Mouse (Mus musculus): ENCODE data around the gene Gigyf1. TPM values are rescaled to one million over a fixed set of nuclear protein-coding genes. Genes with fewer than 3 reads are reported as not detected.

Gene Gigyf1
- polyA plus RNA-seq, 1 experiment = 15.7 TPM

GRCm38 (mm10) chr5:137514811-137515210, 3.5 kb upstream of the Gigyf1 start:
- WGBS = 81% methylated on average over 3 of the region's 3 CpGs
- Histone ChIP-seq H3K27me3 (ENCODE audit: control insufficient read depth, insufficient read depth, low read length) (no peaks in the 10 kb centered on the region), H3K27ac (ENCODE audit: insufficient read depth, low read depth, low read length) (no peak overlapping the region), H3K4me3 (ENCODE audit: low read depth, low read length) (no peak overlapping the region), H3K4me1 (ENCODE audit: control insufficient read depth, insufficient read depth, insufficient read length, low read length) (peaks cover 4% of the 10 kb centered on the region; the same call in 1 of the 2 replicates), H3K36me3 (ENCODE audit: control insufficient read depth, insufficient read depth, low read length) (peaks cover 7% of the 10 kb centered on the region)
- TF ChIP-seq CTCF (IDR thresholded peaks at IDR 0.05; ENCODE audit: extremely low read depth, insufficient read length, insufficient replicate concordance, low read depth, low read length) (no peak), POLR2A (IDR thresholded peaks at IDR 0.05; ENCODE audit: low read depth, low read length) (no peak)

DNA sequence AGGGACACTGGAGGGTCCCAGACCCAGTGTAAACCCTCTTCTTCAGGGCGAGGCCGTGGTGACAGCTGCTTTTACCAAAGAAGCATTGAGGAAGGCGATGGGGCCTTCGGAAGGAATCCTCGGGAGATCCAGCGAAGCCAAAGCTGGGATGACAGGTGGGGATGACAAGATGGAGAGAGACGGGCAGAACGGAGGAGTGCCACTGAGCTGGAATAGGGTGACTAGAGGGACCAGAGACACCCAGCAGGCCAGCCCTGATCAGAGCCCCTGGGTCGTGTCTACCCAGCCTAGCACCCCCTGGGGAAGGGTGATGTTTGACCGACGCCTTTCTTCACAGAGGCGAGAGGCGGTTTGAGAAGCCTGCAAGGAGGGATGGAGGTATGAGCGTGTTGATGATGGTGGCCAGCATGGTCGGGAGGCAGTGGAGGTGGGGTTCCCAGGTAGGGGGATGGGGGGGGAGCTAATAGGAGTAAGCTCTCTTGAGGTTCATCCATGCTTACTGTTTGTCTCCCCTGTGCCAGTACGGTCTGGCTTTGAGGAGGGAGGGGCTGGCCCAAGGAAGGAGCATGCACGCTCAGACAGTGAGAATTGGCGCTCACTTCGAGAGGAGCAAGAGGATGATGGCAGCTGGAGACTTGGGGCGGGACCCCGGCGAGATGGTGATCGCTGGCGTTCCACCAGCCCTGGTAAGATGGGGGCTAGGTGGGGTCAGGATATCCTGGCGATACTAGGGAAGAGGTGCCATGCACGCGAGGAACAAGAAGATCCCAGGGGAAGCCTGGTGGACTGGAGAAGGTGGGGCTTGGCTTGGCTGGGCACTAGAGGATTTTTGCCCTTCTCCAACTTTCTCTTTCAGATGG, 1.6 kb downstream of the Gigyf1 start:
- 91% methylated on average over 27 of the region's 27 CpGs for WGBS
- H3K36me3 ChIP-seq (ENCODE audit: control insufficient read depth, insufficient read depth, low read length) = peaks cover 47% of the 10 kb centered on the region

GRCm38 (mm10) chr5:137521861-137522260, 3.5 kb downstream of the Gigyf1 start:
- Histone ChIP-seq H3K4me3 (ENCODE audit: low read depth, low read length) (no peak overlapping the region), H3K36me3 (ENCODE audit: control insufficient read depth, insufficient read depth, low read length) (peaks cover 60% of the 10 kb centered on the region), H3K4me1 (ENCODE audit: control insufficient read depth, insufficient read depth, insufficient read length, low read length) (no peaks in the 10 kb centered on the region), H3K27me3 (ENCODE audit: control insufficient read depth, insufficient read depth, low read length) (no peaks in the 10 kb centered on the region), H3K27ac (ENCODE audit: insufficient read depth, low read depth, low read length) (no peak overlapping the region)
- TF ChIP-seq POLR2A (IDR thresholded peaks at IDR 0.05; ENCODE audit: low read depth, low read length) (no peak), CTCF (IDR thresholded peaks at IDR 0.05; ENCODE audit: extremely low read depth, insufficient read length, insufficient replicate concordance, low read depth, low read length) (no peak)
- WGBS = 83% methylated on average over 9 of the region's 9 CpGs

More for the DNA sequence above, 1.6 kb downstream of the Gigyf1 start:
- no peaks in the 10 kb centered on the region for H3K4me1 ChIP-seq (ENCODE audit: control insufficient read depth, insufficient read depth, insufficient read length, low read length)
- TF ChIP-seq POLR2A (IDR thresholded peaks at IDR 0.05; ENCODE audit: low read depth, low read length) (no peak), CTCF (IDR thresholded peaks at IDR 0.05; ENCODE audit: extremely low read depth, insufficient read length, insufficient replicate concordance, low read depth, low read length) (no peak)
- no peak overlapping the region for H3K4me3 ChIP-seq (ENCODE audit: low read depth, low read length)
- no peak overlapping the region for H3K27ac ChIP-seq (ENCODE audit: insufficient read depth, low read depth, low read length)
- H3K27me3 ChIP-seq (ENCODE audit: control insufficient read depth, insufficient read depth, low read length) = no peaks in the 10 kb centered on the region

DNA sequence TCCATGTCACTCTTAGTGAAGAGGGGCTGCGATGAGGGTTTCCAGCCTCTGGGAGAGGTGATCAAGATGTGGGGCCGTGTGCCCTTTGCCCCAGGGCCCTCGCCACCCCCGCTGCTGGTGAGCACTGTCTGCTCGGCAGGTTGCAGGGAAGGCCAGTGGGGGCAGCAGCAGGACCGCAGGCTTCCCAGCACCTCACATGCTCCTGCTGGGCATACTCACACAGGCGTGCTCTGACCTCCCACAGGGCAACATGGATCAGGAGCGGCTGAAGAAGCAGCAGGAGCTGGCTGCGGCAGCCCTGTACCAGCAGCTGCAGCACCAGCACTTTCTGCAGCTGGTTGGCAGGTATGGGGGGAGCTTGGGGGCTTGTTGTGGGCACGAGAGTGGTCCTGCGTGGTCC, 4.4 kb downstream of the Gigyf1 start:
- WGBS = 87% methylated on average over 11 of the region's 11 CpGs

GRCm38 (mm10) chr5:137523396-137524250, 5.3 kb downstream of the Gigyf1 start:
- peaks cover 77% of the 10 kb centered on the region for H3K36me3 ChIP-seq (ENCODE audit: control insufficient read depth, insufficient read depth, low read length)
- H3K27me3 ChIP-seq (ENCODE audit: control insufficient read depth, insufficient read depth, low read length) = no peaks in the 10 kb centered on the region
- H3K4me1 ChIP-seq (ENCODE audit: control insufficient read depth, insufficient read depth, insufficient read length, low read length) = no peaks in the 10 kb centered on the region
- H3K4me3 ChIP-seq (ENCODE audit: low read depth, low read length) = no peak overlapping the region
- TF ChIP-seq POLR2A (IDR thresholded peaks at IDR 0.05; ENCODE audit: low read depth, low read length) (no peak), CTCF (IDR thresholded peaks at IDR 0.05; ENCODE audit: extremely low read depth, insufficient read length, insufficient replicate concordance, low read depth, low read length) (no peak)
- WGBS = 85% methylated on average over 25 of the region's 25 CpGs
- H3K27ac ChIP-seq (ENCODE audit: insufficient read depth, low read depth, low read length) = no peak overlapping the region

More for the DNA sequence above, 4.4 kb downstream of the Gigyf1 start:
- no peak overlapping the region for H3K27ac ChIP-seq (ENCODE audit: insufficient read depth, low read depth, low read length)
- peaks cover 68% of the 10 kb centered on the region for H3K36me3 ChIP-seq (ENCODE audit: control insufficient read depth, insufficient read depth, low read length)
- no peak overlapping the region for H3K4me3 ChIP-seq (ENCODE audit: low read depth, low read length)
- no peaks in the 10 kb centered on the region for H3K27me3 ChIP-seq (ENCODE audit: control insufficient read depth, insufficient read depth, low read length)
- H3K4me1 ChIP-seq (ENCODE audit: control insufficient read depth, insufficient read depth, insufficient read length, low read length) = no peaks in the 10 kb centered on the region
- TF ChIP-seq CTCF (IDR thresholded peaks at IDR 0.05; ENCODE audit: extremely low read depth, insufficient read length, insufficient replicate concordance, low read depth, low read length) (no peak), POLR2A (IDR thresholded peaks at IDR 0.05; ENCODE audit: low read depth, low read length) (no peak)

- Histone ChIP-seq H3K4me1 (ENCODE audit: control insufficient read depth, insufficient read depth, insufficient read length, low read length) (no peaks in the 10 kb centered on the region), H3K27me3 (ENCODE audit: control insufficient read depth, insufficient read depth, low read length) (no peaks in the 10 kb centered on the region), H3K4me3 (ENCODE audit: low read depth, low read length) (no peak overlapping the region), H3K27ac (ENCODE audit: insufficient read depth, low read depth, low read length) (no peak overlapping the region), H3K36me3 (ENCODE audit: control insufficient read depth, insufficient read depth, low read length) (peaks cover 81% of the 10 kb centered on the region)
- WGBS = 89% methylated on average over 8 of the region's 8 CpGs
- TF ChIP-seq POLR2A (IDR thresholded peaks at IDR 0.05; ENCODE audit: low read depth, low read length) (no peak), CTCF (IDR thresholded peaks at IDR 0.05; ENCODE audit: extremely low read depth, insufficient read length, insufficient replicate concordance, low read depth, low read length) (no peak)
These were observed 5.8 kb downstream of the Gigyf1 start for GRCm38 (mm10) chr5:137524251-137524515.

GRCm38 (mm10) chr5:137524671-137525070, 6.3 kb downstream of the Gigyf1 start:
- no peak for TF ChIP-seq POLR2A (IDR thresholded peaks at IDR 0.05; ENCODE audit: low read depth, low read length)
- TF ChIP-seq CTCF (IDR thresholded peaks at IDR 0.05; ENCODE audit: extremely low read depth, insufficient read length, insufficient replicate concordance, low read depth, low read length) = no peak
- Histone ChIP-seq H3K27me3 (ENCODE audit: control insufficient read depth, insufficient read depth, low read length) (no peaks in the 10 kb centered on the region), H3K4me3 (ENCODE audit: low read depth, low read length) (no peak overlapping the region), H3K4me1 (ENCODE audit: control insufficient read depth, insufficient read depth, insufficient read length, low read length) (no peaks in the 10 kb centered on the region), H3K36me3 (ENCODE audit: control insufficient read depth, insufficient read depth, low read length) (peaks cover 82% of the 10 kb centered on the region), H3K27ac (ENCODE audit: insufficient read depth, low read depth, low read length) (no peak overlapping the region)
- 82% methylated on average over 13 of the region's 13 CpGs for WGBS
